Mouse (Mus musculus) left cerebral cortex, postnatal 14 days (tissue): ENCODE measurements at regions not wholly inside any gene's neighbourhood (a gene's known extent, or its start where the extent isn't known, plus 50 kb on each side); places are given as distances from the start of the nearest gene placed in this dataset.

ENCODE experiments used
- DNase-seq, 2 experiments: peaks; one replicate each; pipeline ENCODE4 v3.0.0; 2021 to 2022; ENCODE audit warnings: low spot score in 2 of 2, mixed read lengths in 1 of 2
- intact Hi-C: fragments of 180-260 bp; cut with DNase I; formaldehyde crosslinking; loops from one replicate; pipeline ENCODE4 v1.15.1; 2025

DNA sequence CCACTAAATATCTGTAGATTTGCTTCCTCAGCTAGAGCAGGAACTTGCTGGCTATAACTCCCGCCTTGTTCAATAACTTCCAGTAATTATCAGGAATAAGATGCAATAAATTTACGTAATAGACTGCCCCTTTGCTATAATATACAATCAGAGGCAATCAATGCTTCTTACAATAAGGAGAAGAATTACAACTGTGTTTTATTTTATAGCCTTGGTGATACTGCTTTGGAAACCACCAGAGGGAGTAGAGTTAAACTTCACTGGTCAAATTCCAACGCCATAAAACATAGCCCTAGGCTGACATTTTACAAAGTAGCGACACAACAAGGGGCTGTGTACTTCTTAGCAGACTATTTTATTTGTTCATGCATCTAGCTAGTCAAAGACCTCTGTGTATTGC is 95.7 kb downstream of the Tex13c1 start:
- intact Hi-C loops: no loop called here

GRCm38 (mm10) chrX:43736838-43737237 is 145.9 kb downstream of the Tex13c1 start:
- intact Hi-C loops: no loop called here
- DNase-seq: peak; percentile 0 to 1

More for the DNA sequence above, 95.7 kb downstream of the Tex13c1 start:
- DNase-seq: no peak

GRCm38 (mm10) chrX:43739780-43740463 is 149.0 kb downstream of the Tex13c1 start:
- intact Hi-C loops: no loop called here
- no peak for DNase-seq
